Mouse (Mus musculus): ENCODE results near the gene Cdip1.
"Not testable (repeated sequence)": the region's sequence is repeated elsewhere in the genome, so short reads cannot be mapped to it uniquely, and the experiment has no call there.

Gene Cdip1

DNA sequence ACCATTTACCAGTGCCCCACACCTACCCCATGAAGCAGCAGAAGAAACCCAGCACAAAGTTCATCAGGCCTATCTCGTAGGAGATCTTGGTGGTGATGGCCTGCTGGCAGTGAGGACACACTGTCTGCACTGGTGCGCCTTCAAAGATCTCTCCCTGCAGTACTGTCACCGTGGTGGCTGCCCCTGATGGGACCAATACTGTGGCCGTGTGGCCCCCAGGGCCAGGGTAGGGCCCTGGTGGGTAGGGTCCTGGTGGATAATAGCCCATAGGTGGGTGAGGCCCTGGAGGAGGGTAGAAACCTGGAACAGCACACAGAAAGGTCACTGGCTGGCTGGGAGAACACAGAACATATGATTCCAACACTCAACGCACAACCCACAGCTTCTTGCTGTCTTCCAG, 21.4 kb downstream of the Cdip1 start:
- no peak for DNase-seq

DNA sequence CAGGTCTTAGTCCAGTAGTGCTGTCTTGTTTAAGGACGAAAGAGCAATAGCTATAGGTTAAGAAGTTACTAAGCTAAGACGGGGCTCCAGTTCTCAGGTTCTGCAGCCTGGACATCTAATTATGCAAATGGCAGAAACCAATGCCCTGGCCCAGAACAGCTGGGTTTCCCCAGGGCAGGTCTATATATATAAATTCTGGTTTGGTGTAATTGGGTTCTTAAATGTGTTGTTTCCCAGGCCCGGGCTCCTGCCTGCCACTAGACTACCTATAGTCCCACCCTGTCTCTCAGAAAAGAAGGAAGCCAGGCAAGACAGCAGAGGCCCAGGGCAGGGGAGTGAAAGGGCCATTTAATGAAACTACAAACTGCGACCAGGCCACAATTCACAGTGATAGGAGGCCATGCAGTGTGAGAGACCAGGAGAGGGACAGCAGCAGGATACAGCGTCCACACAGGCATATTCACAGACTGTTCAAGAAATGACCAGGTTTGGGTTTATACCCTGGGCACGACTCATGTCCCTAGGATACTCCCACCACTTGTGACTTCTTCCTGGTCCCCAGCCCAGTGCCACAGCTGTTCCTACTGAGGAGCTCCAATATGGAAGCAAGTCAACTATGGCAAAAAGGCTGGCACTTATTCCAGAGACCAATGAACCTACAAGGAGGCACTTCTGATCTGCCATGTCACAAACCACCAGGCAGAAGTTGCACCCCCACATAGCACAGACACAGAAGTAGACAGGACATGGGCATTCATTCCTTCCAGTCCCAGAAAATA, 22.9 kb downstream of the Cdip1 start:
- no peak for DNase-seq

DNA sequence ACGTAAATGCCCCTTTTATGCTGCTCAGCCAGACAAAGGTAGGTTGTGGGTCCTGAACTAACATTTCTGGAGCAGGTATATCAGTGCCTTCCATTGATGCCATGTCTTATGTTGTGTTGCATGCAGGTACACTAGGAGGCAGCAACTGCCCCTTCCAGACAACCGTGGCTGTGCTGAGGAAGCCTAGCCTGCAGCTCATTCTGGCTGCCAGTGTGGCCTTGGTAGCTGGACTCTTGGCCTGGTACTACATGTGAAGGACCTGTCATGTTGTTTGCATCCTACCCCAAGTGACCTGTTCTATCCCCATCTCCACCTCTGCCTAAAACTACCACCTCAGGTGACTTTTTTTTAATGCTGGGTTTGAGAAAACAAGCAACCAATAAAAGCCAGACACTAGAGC, 24.2 kb downstream of the Cdip1 start:
- no peak for DNase-seq

DNA sequence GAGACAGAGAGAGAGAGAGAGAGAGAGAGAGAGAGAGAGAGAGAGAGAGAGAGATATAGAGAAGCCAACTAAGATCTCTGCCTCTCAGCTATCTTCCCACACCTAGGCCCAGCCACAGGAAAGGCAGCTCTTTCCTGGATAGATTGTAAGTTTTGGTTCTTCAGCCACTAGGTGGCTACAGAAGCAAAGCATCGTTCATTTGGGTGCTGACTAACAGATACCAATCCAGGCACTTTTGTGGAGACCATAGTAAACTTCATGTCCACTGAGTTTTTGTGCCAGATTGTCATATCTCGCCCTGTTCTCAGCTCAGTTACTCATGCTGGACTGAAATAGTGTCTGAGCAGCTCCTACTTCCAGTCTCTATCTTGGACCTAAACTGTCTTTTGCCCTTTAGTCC, 26.8 kb downstream of the Cdip1 start:
- peak; percentile 30 for DNase-seq

DNA sequence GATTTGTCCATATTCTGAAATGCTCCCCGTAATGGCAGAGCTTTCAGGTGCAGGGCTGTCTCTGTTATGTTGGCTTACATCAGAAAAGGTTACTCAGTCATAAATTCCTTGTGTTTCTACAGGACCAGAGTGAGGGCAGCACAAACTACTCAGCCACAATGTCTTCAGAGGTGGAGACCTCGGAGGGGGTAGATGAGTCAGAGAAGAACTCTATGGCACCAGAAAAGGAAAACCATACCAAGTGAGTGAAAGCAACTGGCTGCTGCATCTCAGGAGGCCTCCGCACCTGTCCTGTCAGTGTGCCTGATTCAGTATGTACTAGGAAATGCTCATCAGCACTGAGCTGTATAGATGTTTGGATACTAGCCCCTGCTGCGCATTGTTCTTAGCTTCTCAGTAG, 27.7 kb downstream of the Cdip1 start:
- no peak for DNase-seq

DNA sequence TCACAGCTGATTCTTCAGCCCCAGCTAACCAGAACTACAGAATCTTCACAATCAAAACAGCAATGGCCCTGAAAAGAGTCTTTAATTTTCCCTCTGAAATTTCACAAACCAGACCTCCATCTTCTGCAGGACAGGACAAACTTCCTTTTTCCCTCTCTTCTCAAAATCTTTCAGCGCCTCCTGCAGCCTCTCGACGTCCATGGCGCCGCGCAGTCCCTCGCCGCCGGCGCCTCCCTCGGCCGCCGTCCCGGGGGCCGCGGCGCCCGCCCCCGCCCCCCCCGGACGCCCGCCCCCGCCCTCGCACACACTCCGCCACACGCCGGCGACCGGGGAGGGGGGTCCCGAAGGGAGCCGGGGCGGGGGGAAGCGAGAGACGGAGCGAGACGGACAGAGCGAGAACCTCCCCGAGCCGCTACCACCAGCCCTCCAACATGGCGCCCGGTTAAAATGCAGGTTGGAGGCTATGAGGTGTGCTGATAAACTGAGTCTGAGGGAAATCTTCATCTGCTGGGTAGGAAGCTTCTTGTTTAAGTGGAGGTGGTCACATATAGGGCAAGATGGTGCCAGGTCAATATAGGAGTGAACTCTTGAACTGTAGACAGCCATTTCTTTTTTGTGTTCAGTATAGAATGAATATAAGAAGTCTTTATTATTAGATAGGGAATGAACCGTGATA, 33.3 kb downstream of the Cdip1 start:
- DNase-seq: not testable (repeated sequence)

DNA sequence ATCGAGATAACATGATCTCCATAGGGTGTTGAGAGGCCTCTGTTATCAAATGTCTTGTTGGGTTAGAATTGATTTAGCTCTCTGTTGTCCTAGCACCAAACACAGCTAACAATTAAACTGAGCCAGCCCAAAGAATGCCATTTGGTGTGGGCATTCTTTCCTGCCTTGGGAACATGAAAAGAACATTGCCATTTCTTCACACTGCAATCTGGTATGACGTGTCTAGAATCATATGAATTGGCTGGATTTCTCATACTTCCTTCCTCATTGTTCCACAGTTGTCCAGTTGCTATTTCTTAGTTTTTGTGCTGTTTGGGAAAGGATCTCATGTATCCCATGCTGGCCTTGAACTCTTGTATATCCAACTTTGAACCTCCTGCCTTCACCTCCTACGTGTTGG, 36.0 kb downstream of the Cdip1 start:
- DNase-seq: no peak

DNA sequence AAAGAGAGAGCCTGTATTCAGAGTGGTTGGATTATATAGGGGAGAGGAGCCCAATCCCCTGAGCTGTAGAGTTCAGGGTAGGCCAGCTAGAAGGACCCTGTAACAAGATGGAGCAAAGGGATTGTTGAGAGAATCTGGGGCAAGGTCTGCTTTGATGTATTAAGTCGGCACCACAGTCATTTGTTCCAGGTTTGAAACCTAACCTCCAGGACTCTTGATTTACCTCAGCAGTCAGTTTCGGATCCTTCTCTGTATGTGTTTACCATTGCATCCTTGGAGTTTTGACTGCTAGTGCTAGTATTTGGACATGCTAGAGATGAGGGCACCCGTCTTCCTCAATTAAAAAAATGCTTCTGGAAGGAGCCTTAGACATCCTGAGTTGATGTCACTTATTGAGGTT, 37.9 kb downstream of the Cdip1 start:
- DNase-seq: no peak

DNA sequence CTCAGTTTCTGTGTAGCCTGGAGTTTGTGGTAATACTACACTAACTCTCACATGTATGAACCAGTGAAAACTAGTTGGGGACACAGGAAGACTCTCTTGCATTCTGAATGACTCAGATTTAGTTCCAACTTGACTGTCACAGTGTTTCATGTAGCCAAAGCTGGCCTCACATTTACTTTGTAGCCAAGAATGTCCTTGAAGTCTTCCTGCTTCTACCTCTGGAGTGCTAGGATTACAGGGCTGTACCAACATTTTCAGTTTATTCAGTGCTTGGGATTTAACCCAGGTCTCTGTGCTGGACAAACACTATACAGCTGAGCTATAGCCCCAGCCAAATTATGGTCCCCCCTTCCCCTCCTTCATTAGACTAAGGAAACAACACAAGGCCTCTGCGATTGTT, 47.9 kb downstream of the Cdip1 start:
- DNase-seq: no peak

DNA sequence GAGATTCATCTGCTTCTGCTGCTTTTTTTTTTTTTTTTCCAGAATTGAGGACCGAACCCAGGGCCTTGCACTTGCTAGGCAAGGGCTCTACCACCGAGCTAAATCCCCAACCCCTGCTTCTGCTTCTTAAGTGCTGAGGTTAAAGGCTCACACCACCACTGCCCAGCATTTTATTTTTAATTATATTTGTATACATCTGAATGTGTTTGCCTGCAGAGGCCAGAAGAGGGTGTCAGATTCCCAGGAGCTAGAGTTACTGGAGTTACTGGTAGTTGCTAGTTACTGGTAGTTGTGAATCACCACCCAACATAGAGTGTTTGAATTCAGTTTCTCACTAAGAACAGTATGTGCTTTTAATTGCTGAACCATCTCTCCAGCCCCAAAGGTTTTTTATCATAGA, 50.1 kb downstream of the Cdip1 start:
- no peak for DNase-seq

DNA sequence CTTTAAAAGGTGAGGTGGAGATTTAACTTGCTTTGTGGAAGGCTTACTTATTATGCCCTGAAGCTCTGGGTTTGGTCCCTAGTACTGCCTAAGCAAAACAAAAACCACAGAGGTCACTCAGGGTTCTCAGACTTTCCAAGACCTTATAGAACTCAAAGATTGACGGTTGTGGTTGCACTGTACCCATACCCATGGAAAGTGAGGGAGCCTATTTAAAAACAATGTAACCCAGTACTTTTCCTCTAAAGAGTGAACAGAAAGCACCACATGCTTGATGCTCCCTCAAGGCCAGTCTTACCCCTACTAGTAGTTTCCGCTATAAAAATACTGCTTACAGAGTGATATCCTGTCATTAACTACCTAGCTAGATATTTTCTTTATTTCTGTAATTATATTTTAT, 53.8 kb downstream of the Cdip1 start:
- DNase-seq: no peak

DNA sequence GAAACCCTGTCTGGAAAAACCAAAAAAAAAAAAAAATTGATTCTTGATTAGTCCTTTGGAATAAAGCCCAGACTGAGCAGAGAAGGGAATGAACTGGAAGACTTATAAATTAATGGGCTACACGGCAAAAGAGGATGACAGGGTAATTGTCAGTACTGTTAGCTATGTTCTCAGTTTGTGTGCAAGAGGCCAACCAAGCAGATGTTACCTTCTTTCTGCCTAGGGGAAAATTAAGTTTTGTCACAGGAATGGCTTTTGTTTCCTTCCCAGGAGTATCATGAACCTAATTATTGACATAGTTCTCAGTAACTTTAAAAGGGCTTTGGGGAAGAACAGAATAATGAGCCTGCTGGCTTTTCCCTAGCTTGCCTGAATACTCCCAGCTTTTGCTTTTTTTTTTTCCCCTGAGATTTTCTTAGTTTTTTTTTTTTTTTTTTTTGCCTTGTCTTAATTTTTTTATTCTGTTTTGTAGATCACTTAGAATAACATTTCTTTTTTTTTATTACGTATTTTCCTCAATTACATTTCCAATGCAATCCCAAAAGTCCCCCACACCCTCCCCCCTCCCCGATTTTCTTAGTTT, 59.2 kb downstream of the Cdip1 start:
- DNase-seq: no peak

DNA sequence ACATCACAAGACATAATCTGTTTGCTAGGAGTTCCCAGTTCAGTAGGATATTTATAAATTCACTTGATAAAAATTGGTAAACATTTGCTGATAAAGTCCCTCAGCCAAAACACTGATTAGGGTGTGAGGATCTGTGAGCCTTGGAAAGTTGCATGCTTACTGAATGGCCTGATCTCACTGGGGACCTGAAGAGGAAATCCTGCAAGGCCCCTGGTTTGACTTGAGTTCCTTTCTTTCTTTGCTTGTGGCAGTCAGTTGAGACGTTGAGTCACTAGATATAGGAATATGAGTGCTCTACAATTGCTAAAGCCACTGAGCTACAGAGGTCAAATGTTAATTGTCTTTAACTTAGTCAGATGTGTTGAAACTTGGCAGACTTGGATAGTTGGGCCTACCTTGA, 62.1 kb downstream of the Cdip1 start:
- DNase-seq: no peak

DNA sequence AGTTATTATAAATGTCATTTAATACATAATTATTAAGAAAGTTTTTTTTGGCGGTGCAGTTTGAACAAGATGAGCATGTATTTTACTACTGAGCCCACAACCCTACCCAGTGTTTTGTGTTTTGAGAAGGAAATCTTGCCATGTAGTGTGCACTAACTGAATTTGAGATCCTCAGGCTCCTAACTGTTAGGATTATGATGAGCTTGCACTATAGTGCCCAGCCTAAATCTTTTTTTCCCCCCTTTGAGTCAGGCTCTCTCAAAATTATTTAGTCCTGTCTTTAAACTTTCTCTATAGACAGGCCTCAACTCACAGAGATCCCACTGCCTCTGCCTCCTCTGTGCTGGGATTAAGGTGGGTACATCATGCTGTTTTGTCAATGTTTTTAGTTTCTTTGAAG, 62.6 kb downstream of the Cdip1 start:
- DNase-seq: no peak

DNA sequence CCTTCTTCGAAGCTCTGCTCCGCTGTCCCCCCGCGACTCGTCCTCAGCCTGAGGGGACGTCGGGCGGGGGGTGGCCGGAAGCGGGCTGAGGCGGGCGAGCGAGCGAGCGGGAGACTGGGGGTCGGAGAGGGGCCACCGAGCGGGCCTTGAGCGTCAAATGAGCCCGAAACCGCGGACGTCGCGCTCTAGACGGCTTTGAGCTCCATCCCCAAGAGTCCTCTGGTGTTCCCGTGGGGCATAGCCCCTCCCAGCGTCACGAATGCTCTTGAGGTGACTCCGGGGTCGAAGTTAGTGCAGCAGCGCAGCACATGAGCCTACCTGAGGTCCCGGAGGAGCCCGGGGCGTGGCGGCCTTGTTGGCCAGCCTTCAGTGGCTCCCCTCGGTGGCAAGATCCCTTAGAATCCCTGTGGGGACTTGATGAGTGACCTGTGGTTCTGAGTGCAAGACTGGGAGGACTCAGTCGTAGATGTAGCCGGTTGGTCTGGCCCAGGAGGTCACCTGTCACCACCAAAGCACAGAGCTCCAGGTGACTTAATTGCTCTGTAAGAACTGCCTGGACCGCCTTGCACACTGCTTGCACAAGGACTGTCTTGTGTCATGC, 63.5 kb downstream of the Cdip1 start:
- no peak for DNase-seq

DNA sequence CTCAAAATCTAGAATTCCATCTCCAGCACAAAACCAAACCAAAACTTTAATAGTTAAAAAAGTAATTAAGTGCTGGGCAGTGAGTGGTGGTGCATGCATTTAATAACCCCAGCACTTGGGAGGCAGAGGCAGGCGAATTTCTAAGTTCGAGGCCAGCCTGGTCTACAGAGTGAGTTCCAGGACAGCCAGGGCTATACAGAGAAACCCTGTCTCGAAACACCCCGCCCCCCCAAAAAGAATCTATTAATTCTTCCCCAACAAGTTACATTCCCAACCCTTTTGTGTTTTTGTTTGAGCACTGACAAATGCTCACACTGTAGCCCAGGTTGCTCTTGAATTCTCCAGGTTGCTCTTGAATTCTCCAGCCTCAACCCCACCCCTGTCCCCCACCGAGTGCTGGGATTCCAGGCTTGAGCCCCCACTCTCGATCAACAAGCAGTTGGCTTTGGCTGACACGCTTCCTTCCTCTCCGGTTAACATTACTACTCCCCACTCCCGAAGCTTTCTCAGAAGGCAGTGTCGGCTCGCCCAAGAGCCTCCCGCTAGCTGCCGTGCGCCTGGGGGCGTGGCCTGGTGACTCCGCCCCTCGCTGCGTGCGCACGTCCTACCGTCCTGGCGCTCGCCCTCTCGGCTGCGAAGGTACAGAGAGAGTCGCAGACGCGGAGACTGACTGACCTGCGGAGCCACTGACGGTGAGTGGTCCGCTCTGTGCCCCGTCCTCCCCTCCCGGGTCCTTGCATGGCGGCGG, 64.1 kb downstream of the Cdip1 start, which contains the start of gene Hmox2:
Hmox2 (plus strand) TSS at position 582 of the 748 bp plus-strand sequence.
- DNase-seq: peak; percentile 97

DNA sequence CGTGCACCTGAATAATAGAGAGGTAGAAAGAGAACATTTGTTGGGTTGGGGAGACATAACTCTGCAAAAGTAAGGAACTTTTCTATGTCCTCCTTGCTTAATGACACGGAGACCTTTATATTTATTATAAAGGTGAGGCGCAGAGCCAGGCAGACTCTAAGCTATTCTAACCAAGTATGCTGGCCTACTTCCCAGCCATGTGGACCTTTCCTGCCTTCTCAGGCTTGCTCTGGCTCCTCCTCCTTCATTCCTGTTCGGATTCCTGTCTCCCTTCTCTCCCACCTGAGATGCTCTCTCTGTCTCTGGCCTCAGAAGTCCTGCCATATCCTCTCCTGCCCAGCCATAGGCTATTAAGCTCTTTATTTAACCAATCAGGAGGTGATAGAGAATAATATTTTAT, 64.8 kb downstream of the Cdip1 start:
- DNase-seq: peak; percentile 28

DNA sequence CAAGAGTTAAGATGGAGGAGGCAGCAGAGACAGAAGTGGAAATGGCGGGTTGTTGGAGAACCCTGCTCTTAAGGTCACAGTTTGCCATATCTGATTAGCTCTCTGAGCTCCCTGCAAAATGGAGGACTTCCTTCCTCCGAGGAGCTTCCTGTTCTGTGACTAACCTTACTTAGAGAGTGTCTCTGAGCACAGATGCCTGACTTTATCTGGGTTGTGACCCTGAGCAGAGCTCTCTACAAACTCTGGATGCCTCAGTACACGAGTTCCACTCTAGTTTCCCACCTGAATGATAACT, 67.2 kb downstream of the Cdip1 start:
- DNase-seq: no peak

DNA sequence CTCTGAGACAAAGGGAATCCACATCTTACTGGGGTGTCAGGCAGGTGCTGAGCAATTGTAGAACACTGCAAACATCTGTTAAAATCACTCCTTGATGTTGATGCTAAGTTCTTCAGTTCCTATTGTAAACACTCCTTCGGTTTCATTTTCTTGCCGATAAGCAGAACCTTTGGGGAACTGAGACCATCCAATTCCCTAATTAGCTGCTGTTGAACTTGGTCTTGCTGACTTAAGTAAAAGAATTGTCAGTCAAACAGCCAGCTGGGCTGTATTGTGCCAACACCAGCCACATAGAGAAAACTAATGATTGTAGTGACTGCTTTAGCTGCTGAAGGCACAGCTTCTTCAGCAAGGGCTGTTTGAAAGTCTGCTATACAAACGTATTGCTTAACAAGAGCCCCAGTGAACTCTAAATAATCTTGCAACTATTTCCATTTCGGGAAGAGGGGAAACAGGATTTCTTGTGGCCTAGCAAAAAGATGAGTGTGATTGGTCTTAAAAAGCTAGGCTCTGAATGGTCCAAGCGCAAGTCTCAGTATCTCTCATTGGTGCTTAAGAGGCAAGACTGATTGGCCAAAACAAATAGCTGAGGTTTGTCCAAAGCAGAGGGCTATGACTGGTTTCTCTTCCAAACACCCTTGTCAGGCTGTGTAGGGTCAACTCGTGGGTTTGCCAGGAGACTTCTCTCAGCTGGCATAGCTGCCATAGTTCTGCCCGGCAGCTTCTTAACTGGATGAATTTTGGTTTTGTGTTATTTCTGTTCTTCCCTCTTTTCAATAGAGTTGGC, 67.8 kb downstream of the Cdip1 start:
- DNase-seq: no peak

DNA sequence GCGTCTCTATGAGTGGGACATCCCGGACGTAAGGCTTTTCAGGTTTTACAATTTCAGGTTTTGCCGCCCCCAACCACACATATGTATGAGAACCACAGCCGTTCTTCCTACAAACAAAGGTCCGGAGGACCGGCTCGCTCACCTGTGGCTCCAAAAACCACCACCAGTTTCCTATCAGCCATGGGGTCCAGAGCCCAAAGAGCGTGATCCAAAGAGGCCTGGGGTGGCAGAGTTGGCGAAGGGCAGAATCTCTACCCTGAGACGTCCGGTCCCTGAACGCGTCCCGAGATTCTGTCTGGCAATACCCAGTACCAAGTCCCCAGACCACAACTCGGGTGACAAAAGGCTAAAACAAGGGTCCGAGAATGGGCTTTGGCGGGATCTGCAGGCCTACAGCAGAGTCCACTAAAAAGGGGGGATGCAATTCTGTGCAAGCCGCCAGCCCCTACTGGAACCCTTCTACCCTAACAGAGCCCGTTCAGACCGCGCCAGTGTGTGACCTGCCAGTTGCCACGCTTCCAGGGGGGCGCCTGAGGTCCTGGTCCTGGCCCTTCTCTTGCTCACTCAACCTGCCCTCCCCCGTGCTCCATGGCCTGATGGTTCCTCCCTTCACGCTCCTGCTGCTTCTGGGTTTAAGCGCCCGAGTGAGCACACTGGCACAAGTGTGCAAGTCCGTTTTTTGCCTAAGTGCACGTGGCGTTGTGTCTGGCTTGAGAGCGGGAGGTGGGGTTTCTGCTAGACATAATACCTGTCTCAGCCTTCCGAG, 71.2 kb downstream of the Cdip1 start, which contains the start of gene Nmral1:
Nmral1 (minus strand) TSS at position 604 of the 766 bp plus-strand sequence.
- peak; percentile 74 for DNase-seq

DNA sequence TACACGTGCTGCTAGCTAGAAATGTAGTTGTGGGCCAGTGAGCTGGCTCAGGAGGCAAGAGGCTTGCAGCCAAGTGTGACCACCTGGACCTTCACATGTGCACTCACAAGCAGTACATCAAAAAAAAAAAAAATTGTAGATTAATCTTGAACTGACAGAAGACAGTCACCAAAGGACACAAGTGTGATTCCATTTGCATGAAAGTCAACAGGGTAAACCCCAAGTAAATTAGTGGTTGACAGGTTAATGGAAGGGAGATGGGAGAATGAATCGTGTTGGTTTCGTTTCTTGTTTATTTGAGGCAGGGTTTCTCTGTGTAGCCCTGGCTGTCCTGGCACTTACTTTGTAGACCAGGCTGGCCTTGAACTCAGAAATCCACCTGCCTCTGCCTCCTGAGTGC, 72.2 kb downstream of the Cdip1 start:
- DNase-seq: no peak

All from kidney, postnatal 10 days (tissue).